Mouse (Mus musculus) cerebellum, adult 18-20 months (tissue): Measurements from ENCODE around the gene Tnrc18.

Experiments
- DNase-seq, 2 experiments: peaks; one replicate each; pipeline ENCODE4 v3.0.0; 2021

Tnrc18 gene

GRCm38 (mm10) chr5:142822286-142823095, 5.0 kb upstream of the Tnrc18 start:
- peak; percentile 56 to 67 for DNase-seq

- peak in 1 of 2 experiments; percentile 40 for DNase-seq
Measured at GRCm38 (mm10) chr5:142821974-142822285, 4.5 kb upstream of the Tnrc18 start.

- DNase-seq, result peak; percentile 86 to 89
Measured at GRCm38 (mm10) chr5:142821266-142821973, 4.0 kb upstream of the Tnrc18 start.

GRCm38 (mm10) chr5:142820276-142821265, 3.1 kb upstream of the Tnrc18 start:
- peak; percentile 70 to 83 for DNase-seq

GRCm38 (mm10) chr5:142819385-142820275, 2.2 kb upstream of the Tnrc18 start:
- peak; percentile 77 to 88 for DNase-seq

GRCm38 (mm10) chr5:142818435-142819360, 1.2 kb upstream of the Tnrc18 start:
- DNase-seq, result peak; percentile 59 to 73

DNA sequence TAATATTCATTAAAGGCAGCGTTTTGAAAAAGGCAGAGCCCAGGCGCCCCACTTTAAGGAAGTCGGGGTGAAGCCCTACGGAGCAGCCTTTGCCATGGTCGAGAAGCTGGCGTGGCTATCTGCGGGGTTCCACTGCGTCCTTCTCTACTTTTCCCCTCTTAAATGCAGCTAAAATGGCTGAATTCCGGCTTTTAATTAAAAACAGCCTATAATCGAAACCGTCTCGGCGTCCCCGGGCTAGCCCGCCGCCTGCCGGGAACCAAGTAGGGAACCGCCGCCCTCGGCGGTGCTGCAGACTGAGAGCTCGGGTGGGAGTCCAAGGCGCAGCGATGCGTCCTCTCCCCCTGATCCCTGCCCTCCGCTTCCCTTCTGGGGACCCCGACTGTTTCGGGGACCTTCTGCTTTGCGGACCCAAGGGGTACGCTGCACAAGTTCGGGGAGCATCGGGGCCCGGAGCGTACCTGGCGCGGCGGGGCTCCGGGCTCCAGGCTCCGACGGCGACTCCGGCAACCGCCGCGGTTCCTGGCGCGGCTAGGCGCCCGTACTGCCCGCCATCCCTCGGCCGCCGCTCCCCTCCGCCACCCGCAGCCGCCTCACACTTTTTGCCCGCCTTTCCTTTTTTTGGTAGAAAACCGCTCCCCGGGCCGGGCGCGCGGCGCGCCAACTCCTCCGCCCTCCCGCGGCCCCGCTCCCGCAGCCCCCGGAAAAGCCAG, 495 bp downstream of the Tnrc18 start:
- peak; percentile 76 to 86 for DNase-seq

DNA sequence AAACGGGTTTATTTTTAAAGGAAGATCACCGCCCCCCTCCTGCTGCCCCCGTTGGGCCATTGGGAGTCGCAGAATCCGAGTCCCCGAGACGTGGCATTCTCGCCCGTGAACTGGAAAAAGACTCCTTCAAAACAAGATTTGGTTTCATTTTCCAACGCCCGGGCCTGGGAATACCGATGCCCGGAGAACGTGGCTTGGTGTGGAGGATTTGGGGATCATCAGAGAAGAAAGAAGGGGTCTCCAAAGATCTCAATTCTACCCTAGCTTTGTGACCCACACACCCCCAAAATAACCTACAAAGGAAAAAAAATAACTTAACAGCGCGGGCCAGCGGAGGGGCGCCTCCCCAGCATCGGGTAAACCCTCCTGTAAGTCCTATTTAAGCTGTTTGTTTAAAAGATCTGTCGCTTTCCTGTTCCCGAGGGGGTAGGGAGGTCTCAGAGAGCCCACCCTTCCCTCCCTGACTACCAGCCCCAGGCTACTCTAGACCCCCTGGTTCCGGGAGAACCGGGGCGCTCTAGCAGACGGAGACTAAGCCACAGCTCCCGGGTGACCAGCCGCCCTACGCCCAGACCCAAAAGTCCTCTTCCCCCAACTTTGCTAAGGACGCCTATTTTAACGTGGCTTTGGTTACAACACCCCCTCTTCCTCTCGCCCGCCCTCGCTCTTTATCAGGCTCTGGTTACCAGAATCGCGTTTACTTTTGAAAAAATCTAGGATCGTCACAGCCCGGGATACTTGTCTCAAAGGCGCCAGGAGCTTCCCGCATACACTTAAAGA, 1.2 kb downstream of the Tnrc18 start:
- peak; percentile 46 to 63 for DNase-seq

GRCm38 (mm10) chr5:142815421-142816001, 2.0 kb downstream of the Tnrc18 start:
- DNase-seq, result peak; percentile 31 to 53

DNA sequence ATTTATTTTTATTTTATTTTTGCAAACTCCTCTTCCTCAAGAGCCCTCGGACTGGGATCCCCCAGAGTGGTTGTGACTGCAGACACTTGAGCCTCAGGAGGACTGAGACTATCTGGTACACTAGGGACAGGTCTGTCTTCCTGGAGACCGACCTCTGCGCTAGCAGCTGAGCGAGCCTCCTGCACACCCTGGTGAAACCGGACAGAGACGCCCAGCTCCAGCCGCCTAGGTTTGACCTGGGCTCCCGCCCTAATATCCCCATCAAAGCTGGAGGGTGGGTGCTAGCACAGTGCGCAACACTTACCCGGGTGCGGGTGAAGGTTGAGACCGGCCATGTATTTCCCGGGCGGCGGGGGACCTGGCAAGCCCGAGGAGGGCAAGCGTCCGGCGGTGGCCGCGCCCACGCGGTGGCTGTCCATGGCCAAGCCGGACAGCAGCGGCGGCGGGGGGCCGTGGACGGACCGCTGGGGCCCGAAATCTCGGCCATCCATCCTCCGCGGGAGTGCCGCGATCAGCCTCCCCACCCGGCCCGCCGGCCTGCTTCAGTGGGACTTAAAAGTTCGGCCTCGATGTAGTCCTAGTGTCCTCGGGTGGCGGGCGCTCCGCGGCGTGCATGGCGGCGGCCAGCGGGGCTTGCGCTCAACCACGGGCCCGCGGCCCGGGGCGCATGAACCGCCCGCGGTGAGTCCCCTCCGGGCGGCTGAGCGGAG, 2.6 kb downstream of the Tnrc18 start:
- DNase-seq, result peak; percentile 48 to 69

GRCm38 (mm10) chr5:142814161-142814651, 3.3 kb downstream of the Tnrc18 start:
- DNase-seq, result peak; percentile 68 to 75

DNA sequence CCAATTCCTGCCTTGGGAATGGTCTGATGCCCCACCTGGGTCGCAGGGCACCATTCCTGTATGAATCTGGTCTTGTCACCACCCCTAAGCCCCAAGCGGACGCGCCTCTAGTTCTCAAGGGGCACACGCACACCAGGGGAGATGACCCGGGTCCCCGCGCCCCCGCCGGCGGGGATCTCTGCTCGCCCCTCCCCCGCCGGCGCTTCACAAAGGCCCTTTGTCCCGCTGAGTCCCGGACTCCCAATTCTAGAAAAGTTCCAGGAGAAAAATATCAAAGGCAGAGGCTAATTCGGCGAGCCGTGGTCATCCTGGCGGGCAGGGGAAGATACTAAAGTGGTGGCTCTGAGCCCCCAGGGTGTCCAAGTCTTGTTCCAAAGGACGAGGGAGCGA, 3.7 kb downstream of the Tnrc18 start:
- peak in 1 of 2 experiments; percentile 52 for DNase-seq

DNA sequence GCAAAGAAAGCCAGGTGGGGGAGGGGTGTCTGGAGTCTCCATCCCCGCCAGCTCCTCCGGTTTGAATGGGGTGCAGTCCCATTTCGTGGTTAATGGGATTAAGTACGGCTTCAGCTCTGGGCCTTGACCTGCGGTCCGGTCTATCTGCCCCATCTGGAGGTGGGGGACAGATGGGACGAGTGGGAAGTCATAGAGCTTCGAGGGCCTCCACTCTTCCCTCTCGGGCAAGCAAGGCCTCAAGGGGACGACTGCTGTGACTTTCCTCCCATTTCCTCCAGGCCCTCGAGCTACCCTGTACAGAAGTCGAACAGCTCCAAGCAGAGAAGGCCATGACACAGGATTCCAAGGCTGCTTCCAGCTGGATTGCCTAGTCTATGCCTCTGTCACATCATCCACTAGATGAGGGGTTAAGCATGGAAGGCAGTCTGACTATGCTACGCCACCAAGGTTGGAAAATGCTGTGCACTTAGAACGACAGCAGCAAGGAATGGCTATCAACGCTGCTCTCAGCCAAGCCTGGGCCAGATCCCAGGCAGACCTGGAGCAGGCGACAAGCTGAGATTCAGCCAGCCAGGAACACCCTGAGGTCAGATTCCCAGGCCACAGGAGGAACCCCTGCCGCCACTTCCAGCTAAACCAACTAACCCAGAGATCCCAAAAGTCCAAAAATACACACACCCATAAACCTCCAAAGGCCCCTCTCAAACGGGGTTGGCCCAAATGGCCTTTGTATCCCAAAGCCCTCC, 4.3 kb downstream of the Tnrc18 start:
- peak; percentile 60 to 61 for DNase-seq

DNA sequence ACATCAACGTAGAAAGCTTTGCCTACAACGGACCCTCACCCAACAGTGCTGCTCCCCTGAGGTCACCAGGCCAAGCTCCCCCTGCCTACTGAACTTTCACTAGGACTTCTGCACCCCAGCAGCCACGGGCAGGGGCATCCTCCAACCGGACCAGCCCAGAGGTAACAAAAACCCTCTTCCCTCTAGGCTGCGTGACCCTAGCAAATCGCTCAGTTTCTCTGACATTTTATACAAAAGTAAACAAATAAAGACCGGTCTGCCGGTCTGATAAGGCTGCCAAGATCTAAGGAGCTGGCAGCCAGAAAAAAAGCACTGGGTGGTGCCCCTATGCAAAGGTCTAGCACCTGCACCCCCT, 4.9 kb downstream of the Tnrc18 start:
- no peak for DNase-seq

GRCm38 (mm10) chr5:142811870-142812443, 5.5 kb downstream of the Tnrc18 start:
- DNase-seq, result no peak

- DNase-seq, result no peak
Measured at GRCm38 (mm10) chr5:142810710-142811599, 6.5 kb downstream of the Tnrc18 start.
